Mouse (Mus musculus): ENCODE results near the gene Sorcs2.

DNA sequence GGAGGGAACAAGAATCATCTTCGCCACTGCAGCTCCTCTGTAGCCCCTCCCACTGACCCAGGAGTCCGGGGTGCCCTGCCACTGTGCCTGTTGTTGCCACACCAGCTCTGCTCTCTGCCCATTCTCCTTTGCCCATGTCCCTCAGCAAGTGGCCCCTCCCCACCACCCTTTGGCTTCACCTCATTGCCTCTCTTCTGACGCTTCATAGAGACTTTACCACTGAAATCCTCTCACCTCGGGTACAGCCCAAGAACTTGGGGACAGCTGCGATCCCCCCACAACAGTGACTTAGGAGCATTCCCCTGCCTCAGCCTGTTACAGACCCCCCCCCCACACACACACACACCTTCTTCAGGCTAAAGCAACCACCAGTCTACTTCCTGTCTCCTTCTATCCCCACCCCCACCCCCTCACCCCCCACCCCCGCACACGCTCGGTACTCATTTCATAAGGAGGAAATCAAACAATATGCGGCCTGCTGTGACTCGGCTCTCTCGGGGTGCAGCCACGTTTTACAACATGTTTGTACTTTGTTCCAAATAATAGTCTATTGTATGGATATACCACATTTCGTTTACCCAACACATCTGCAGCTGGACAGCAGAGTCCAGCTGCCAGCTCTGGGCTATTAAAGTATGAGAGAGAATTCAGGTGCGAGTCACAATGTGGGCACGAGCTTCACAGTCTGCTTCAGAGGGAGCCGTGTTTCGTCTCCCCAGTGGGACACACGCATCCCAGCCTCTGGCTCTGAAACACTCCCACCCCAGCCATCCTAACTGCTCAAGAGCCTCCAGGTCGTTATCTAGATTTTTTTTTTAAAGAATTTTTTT, 23.5 kb downstream of the Sorcs2 start:
- TF ChIP-seq CTCF (IDR thresholded peaks at IDR 0.05; ENCODE audit: low read depth, low read length), result no peak
- TF ChIP-seq POLR2A (IDR thresholded peaks at IDR 0.05; ENCODE audit: extremely low read depth, insufficient read depth, low read length), result no peak

Measured in liver, adult 2 months (tissue).